Mouse (Mus musculus): ENCODE data around the gene Dnase2a. TPM values are rescaled to one million over a fixed set of nuclear protein-coding genes. Genes with fewer than 3 reads are reported as not detected.

Gene Dnase2a
- total RNA-seq, 4 experiments from 2014 or later, result 4.4 to 18.9 (median 9.2) TPM

GRCm38 (mm10) chr8:84936041-84936961 is 27.9 kb downstream of the Dnase2a start:
- no peak for DNase-seq (ENCODE audit: low spot score in 2 of 2)

DNA sequence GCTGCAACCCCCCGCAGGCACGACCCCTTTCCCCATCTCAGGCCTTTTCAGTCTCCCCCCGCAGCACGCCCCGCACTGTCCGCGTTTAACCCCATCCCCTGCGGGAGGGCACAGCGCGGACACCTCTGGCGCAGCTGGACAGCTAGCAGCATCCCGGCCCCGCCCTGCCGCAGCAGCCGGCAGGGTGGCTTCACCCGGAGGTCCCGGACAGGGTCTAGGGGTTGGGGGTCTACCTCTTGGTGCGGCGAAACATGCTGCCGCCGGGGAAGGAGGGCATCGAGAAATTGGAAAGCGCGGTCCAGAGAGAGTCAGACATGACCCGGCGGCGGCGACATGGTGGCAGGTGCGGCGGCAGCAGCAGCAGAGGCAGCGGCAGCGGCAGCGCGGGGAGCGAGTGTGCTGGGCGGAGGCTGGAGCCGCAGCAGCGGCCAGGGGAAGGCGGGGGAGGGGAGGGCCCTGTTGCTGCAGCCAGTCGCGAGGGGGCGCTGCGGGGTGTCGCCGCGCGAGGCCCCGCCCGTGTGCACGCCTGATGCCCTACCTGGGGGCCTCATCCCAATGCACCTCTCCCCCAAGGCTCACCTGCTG is 28.7 kb downstream of the Dnase2a start, which contains the start of gene Mast1:
TSS of gene Mast1 (minus strand) at position 398 of the 585 bp plus-strand sequence.
- peak in 1 of 2 experiments; percentile 58 for DNase-seq (ENCODE audit: low spot score in 2 of 2)

DNA sequence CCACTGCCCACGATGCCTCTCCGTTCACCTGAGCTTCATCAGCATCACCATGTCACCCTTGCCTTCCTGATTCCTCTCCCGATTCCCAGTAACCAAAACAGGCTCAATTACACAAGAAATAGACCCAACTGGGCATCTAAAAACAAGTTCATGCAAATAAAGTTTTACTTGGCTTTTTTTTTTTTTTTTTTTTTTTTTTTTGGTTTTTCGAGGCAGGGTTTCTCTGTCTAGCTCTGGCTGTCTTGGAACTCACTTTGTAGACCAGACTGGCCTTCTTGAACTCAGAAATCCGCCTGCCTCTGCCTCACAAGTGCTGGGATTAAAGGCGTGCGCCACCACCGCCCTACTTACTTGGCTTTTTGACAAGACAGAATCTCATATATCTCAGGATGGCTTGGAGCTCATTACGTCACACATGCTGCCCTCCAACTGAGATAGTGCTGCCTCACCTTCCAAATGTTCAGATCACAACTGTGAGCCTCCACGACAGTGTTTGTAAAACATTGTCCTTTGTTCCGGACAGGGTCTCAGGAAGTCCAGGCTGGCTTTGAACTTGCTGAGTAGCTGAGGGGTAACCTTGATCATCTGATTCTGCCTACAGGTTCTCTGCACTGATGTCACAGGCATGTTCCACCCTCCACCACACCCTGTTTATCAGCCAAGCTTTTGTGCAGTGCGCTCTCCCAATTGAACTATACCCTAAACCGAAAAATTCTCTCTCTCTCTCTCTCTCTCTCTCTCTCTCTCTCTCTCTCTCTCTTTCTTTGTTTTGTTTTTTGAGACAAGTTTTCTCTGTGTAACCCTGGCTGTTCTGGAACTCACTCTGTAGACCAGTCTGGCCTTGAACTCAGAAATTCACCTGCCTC is 29.5 kb downstream of the Dnase2a start:
- no peak for DNase-seq (ENCODE audit: low spot score in 2 of 2)

DNA sequence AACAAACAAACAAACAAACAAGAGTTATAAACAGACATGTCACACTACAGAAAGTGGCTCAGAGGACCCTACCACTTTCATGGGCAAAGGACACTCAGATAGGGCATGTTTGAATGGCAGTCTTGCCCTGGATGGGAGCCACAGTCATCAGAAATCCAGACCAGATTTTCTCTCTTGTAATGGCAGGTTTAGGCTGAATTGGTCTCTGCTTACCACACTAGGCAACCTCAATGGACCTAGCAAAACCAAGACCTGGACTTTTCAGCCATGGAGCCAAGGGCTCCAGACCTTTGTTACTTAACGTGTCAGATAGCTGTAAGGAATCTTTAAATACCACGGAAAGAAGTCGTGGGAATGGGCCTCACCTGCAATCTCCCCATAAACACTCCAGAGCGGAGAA is 35.3 kb downstream of the Dnase2a start:
- no peak for DNase-seq (ENCODE audit: low spot score in 2 of 2)

DNA sequence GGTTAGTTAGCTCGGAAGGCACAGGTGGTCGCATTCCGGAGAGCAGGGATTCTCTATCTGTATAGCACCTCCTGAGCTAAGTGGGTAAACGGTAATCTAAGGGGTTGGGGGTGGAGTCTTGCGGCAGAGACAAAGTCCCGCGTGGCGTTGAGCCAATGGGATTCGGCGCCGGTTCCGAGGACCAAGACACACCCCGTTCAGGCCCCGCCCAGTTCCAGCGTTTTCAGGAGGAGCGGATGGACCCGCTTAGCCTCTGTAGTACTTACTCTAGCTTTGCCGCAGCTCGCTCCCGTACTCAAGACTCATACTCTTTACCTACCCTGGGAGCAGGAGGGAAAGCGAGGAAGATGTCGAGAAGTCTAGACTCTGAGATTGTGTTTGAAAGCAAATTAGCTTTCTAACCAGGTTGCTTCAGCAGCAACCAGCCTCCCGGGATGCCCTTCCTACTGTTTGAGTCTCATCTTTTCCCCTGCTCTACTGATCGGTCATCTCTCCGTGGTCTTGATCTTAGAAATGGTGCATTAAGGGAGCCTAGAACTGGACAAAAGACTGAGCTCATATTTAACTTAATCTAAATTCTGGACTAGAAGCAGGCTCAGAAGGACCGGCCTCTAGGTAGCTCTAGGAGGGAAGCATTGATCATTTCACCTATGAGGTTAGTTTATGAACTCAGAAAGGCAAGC is 36.3 kb downstream of the Dnase2a start:
- DNase-seq (ENCODE audit: low spot score in 2 of 2), result peak; percentile 56 to 63

- DNase-seq (ENCODE audit: low spot score in 2 of 2), result peak; percentile 69 to 71
Measured at GRCm38 (mm10) chr8:84945235-84945632, 36.9 kb downstream of the Dnase2a start.

- no peak for DNase-seq (ENCODE audit: low spot score in 2 of 2)
Measured at GRCm38 (mm10) chr8:84945633-84946527, 37.5 kb downstream of the Dnase2a start.

GRCm38 (mm10) chr8:84946528-84947240 is 38.3 kb downstream of the Dnase2a start, which contains the start of gene Rtbdn:
TSS of gene Rtbdn (plus strand) at chr8:84946991.
- DNase-seq (ENCODE audit: low spot score in 2 of 2), result no peak

- no peak for DNase-seq (ENCODE audit: low spot score in 2 of 2)
Measured at GRCm38 (mm10) chr8:84947241-84947545, 38.8 kb downstream of the Dnase2a start.

DNA sequence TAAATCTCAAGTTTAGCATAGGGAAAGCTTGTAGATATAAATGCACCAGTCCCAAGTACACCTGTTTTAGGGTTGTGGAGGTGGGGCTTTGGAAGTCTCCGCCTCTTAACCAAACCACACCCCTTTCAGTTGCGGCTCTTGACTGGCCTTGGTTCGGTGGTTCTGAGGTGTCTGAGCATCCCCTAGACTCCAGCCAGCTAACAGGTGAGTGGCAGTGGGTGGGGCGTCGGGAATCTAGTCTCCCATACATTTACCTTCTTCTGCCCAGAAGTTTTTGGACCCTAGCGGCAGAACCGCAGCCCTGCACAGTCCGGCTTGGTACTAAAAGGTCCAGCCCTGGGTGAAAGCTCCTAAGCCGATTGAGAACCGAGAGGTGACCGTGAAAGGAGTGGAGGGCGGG is 41.4 kb downstream of the Dnase2a start:
- no peak for DNase-seq (ENCODE audit: low spot score in 2 of 2)

DNA sequence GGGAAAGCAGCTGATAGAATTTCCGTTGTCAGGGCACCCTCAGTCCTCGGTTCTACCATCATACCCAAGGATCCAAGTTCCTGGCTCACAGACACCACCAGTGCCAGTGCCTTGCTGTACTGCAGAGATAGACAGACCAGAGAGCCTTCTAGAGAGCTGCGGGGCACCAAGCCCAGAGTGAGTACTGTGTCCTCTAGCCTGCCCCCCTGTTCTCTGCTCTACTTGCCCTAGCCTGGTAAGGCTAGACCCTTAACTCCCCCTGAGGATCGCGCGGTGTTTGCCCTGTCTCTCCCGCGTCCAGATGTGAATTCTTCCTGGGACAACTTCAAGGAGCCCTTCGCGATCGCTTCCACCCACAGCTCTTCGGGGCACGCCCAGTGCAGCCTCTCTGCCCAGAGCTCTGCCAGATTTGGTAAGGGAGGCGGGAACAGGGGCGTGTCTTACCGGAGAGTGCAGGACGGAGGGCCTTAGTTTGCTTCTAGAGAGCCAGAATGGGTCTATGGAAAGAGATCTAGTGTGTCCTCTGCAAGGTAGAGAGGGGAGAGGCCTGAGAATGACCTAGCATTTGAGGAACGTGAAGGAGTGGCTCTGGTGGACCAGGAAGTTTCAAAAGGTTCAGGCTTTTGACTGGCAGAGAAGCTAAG is 44.4 kb downstream of the Dnase2a start:
- no peak for DNase-seq (ENCODE audit: low spot score in 2 of 2)

GRCm38 (mm10) chr8:84956768-84957167 is 48.4 kb downstream of the Dnase2a start:
- peak in 1 of 2 experiments; percentile 78 for DNase-seq (ENCODE audit: low spot score in 2 of 2)

DNA sequence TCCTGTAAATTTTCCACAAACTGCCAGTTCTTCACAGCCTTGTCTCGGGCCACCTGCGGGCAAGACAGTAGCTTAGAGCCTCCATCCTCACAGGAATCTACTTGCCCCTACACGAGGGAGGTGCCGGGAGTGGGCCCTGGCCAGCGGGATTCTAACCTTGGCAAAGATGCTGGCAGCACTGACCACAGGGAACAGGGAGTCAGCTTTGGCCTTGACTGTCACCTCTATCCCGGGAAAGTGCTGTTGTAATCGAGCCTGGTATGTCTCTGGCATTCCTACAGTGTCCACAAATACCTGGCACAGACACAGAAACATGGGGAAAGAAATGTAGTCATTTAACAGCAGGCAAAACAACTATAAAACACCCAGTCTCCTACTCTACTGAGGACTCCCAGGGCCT is 51.5 kb downstream of the Dnase2a start:
- no peak for DNase-seq (ENCODE audit: low spot score in 2 of 2)

DNA sequence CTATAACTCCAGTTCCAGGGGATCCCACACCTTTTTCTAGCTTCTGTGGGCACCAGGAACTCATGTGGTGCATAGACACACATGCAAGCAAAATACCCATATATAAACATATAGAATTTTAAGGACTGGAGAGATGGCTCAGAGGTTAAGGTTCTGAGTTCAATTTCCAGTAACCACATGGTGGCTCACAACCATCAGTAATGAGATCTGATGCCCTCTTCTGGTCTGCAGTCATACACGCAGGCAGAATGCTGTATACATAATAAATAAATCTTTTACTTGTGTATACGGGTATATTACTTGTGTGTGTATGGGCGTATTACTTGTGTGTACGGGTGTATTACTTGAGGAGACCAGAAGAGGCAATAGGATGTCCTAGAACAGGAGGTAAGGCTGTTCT is 55.6 kb downstream of the Dnase2a start:
- no peak for DNase-seq (ENCODE audit: low spot score in 2 of 2)

- peak; percentile 93 to 94 for DNase-seq (ENCODE audit: low spot score in 2 of 2)
Measured at GRCm38 (mm10) chr8:84965731-84966291, 57.5 kb downstream of the Dnase2a start.

- DNase-seq (ENCODE audit: low spot score in 2 of 2), result no peak
Measured at GRCm38 (mm10) chr8:84966603-84967002, 58.2 kb downstream of the Dnase2a start.

GRCm38 (mm10) chr8:84967532-84968304 is 59.4 kb downstream of the Dnase2a start:
- DNase-seq (ENCODE audit: low spot score in 2 of 2), result peak in 1 of 2 experiments; percentile 3

DNA sequence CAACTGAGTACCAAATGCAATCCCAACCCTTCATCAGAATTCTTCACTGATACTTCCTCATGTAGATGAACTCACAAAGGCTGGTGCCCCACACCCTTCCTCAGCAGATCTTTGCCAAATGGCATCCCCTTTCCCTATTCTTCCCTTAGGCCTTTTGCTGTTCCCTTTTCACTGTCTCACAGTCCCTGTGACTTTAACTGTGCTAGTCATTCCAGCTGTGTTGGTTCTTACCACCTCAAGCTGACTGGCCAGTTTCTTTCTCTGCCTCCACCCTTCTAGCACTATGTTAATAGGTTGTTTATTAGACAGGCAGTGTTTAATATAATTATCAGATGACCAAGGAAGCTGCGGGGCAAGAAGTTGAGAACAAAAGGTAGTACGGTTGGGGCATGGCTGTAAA is 60.3 kb downstream of the Dnase2a start:
- peak in 1 of 2 experiments; percentile 3 for DNase-seq (ENCODE audit: low spot score in 2 of 2)

Measured in layer of hippocampus, adult 8-10 months (tissue).